Mouse (Mus musculus) adrenal gland, adult 2 months (tissue): ENCODE measurements around the gene Olfr955. TPM values are rescaled to one million over a fixed set of nuclear protein-coding genes. Genes with fewer than 3 reads are reported as not detected.
A peak's percentile ranks its signal among the peaks of the same experiment; 100 is the strongest.

Source experiments
- DNase-seq: peaks from one replicate; pipeline ENCODE4 v3.0.0; 2021
- long read RNA-seq: library from polyadenylated mRNA; stranded (forward); transcript quantifications from one replicate; pipeline ENCODE4 v2.0.0, GENCODE M21; 2021
- polyA plus RNA-seq: library from polyadenylated mRNA; depleted of rRNA; stranded (reverse); fragments of >200 nt; gene quantifications from 2 replicates; pipeline ENCODE4 v1.2.3, GENCODE M21; 2012; rRNA removed
- total RNA-seq, 2 experiments: library from RNA; stranded (reverse); gene quantifications; 2 replicates each; pipeline ENCODE4 v1.2.3; 2021

Olfr955 gene
- not detected for total RNA-seq
- polyA plus RNA-seq = not detected in 2 replicates
- long read RNA-seq = 0 reads

DNA sequence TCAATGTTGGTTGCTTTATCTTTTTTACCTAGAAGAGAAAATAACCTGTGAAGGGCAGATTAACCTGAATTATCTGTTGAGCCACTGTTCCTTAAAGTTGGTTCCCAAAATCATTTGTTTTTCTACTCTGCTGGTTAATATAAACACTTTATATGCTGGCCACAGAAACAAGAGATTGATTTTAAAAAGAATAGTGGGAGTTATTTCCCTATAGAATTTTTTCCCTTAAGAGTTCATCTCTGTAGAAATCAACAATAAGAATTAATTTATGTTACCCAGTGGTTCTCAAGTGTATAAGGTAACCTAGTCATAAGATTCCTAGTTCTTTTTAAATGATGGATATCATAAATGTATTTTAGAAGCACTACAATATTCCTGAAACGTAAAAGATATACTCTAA is at the start of gene Olfr955:
Olfr955 (minus strand) TSS at position 101 of the 400 bp plus-strand sequence.
- no peak for DNase-seq

DNA sequence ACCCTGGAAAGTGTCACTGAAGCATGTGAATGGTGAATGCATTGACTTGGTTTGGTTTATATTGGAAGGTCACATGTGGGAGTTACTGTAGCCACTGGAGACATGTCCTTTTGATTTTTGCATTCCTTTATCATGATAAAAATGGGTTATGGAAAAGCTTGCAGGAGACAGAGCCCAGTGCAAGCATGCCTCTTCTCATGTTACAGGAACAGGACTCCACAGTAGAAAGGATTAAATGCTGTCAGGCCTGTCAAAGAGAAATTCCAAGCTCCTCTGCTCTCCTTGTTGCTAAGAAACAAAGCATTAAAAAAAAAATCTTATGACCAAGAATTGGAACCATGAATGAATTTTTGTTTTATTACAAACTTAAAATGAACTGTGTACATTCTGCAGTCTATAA is 46.9 kb upstream of the Olfr955 start:
- DNase-seq = no peak

DNA sequence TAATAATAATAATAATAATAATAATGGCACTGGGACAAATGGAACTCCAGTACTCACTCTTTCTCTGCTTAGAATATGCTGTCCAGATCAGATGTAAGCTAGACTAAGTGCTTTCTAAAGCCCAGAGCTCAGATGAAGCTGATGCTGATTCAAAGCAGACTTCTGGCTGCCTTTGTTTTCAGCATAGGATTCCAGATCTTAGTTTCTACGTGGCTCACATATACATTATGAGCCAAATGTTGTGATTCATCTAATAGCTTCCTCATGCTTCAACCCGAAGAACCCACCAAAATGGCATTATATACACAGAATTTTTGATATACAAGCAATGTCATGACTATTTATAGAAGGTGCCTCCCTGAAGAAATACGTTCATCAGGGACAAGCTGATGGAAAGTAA is 43.8 kb upstream of the Olfr955 start, which contains the start of gene Olfr957:
Olfr957 (minus strand) TSS at position 279 of the 400 bp plus-strand sequence.
- DNase-seq = no peak

DNA sequence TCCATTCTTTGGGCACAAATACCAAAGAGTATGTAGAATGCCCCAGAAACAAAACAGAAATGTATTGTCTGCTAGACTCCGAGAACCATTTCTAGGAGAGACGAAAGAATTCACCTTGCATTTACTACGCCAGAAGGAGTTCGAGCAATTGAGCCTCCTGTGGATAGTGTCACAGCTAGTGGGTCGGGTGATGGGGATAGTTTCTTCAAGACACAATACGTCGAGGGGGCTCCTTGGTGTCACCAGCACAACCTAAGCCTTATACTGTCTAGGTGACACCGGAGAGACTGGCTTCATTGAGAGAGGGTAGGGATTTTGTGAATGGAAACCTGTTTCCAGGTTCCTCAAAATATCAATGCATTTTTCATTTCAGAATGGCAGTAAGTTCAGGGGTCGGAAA is 37.7 kb upstream of the Olfr955 start:
- no peak for DNase-seq

DNA sequence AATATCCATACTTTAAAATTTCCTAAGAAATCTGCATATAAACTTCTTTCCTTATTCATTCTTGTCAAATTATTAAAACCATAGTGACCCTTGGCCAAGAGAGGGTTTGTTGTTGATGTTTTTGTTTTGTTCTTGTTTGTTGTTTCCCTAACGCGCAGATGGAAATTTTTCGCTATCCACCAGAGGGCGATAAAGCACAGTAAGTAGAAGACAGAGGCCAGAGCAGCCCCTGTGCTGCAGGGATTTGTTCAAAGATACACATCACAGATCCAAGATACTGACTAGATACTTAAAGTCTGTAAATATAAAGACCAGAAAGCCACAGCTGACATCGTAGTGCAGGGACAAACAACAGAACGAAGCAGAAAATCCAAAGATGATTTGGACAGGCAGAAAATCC is 37.3 kb upstream of the Olfr955 start:
- DNase-seq = peak; percentile 28

DNA sequence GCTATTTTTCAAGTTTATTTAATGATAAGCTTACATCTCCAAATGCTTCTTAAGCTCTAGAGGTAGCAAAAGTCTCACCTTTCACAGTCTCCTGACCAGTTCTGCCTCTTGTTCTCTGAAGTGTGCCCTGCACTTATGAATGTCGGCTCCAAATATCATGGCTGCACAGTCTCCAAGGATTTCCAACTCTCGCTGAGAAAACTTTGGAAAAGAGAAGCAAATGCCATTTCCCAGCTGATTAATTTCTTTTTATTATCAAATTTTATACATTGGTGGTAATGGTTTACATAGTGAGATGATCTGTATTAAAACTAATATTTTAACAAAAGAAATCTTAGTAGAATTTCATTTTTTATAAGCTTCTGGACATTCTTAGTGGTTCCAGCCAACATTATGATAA is 22.2 kb upstream of the Olfr955 start, which contains the start of gene Olfr44:
Olfr44 (minus strand) TSS at position 101 of the 400 bp plus-strand sequence.
- DNase-seq = no peak

DNA sequence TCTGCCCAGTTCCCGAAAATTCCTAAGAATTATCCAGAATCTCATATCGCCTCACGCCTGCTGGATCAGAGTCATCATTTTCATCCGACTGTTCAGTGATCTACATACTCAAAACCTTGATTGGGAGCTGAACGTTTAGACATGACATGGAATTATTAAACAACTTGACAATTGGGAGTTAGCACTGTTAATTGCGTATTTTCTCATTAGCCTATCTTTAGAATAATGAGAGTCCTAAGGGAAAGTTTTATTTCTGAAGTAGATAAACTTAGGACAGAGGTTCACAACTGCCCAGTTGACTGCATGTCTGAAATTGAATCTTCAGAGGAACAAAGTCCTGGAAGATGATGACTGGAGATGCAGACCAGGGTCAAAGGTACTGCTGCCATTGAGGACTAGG is 15.3 kb downstream of the Olfr955 start, which contains the start of gene Olfr954:
Olfr954 (plus strand) TSS at position 301 of the 400 bp plus-strand sequence.
- no peak for DNase-seq

DNA sequence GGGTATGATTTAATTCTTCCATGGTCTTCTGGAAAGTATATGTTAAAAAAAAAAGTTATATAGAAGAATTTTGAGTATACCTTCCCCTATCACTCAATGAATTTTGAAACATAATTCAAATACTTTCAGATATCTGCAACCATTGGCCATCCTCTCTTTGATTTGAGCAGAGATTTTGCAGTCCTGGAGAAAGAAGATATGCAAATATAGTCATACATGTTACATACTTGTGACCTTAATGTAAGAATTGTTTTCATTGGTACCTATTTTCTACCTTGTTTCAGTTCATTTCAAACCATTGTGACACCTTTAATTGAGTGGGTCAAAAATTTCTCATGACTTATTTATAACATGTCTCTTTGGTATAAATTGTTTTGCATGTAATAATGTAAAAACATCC is 44.7 kb downstream of the Olfr955 start, which contains the start of gene Olfr952:
Olfr952 (minus strand) TSS at position 101 of the 400 bp plus-strand sequence.
- DNase-seq = no peak

Other genes starting within 250 kb of the Olfr955 start
- not detected for gene Olfr1537, start 221.9 kb downstream of the Olfr955 start, total RNA-seq
- gene Olfr1537, start 221.9 kb downstream of the Olfr955 start, polyA plus RNA-seq = not detected in 2 replicates
- gene Olfr945, start 195.1 kb downstream of the Olfr955 start, total RNA-seq = not detected
- not detected in 2 replicates for gene Olfr945, start 195.1 kb downstream of the Olfr955 start, polyA plus RNA-seq
- not detected for gene Olfr948, start 145.9 kb downstream of the Olfr955 start, total RNA-seq
- not detected in 2 replicates for gene Olfr948, start 145.9 kb downstream of the Olfr955 start, polyA plus RNA-seq
- not detected for gene Olfr951, start 84.5 kb downstream of the Olfr955 start, total RNA-seq
- not detected in 2 replicates for gene Olfr951, start 84.5 kb downstream of the Olfr955 start, polyA plus RNA-seq
- not detected for gene Olfr952, start 44.8 kb downstream of the Olfr955 start, total RNA-seq
- not detected in 2 replicates for gene Olfr952, start 44.8 kb downstream of the Olfr955 start, polyA plus RNA-seq
- not detected for gene Olfr954, start 15.2 kb downstream of the Olfr955 start, total RNA-seq
- not detected in 2 replicates for gene Olfr954, start 15.2 kb downstream of the Olfr955 start, polyA plus RNA-seq
- gene Olfr44, start 22.1 kb upstream of the Olfr955 start, total RNA-seq = not detected
- not detected in 2 replicates for gene Olfr44, start 22.1 kb upstream of the Olfr955 start, polyA plus RNA-seq
- gene Olfr957, start 43.9 kb upstream of the Olfr955 start, total RNA-seq = not detected
- not detected in 2 replicates for gene Olfr957, start 43.9 kb upstream of the Olfr955 start, polyA plus RNA-seq
- not detected for gene Olfr958, start 82.1 kb upstream of the Olfr955 start, total RNA-seq
- not detected in 2 replicates for gene Olfr958, start 82.1 kb upstream of the Olfr955 start, polyA plus RNA-seq
- gene Olfr959, start 103.6 kb upstream of the Olfr955 start, total RNA-seq = not detected
- gene Olfr959, start 103.6 kb upstream of the Olfr955 start, polyA plus RNA-seq = not detected in 2 replicates
- 10 to 100 TPM in 1 of 2 experiments, 1 to 10 TPM in 1; 9.0 to 12.1 TPM for gene AW551984, start 132.5 kb upstream of the Olfr955 start, total RNA-seq
- gene AW551984, start 132.5 kb upstream of the Olfr955 start, polyA plus RNA-seq = 9.0 and 15.0 TPM in 2 replicates
- not detected for gene Olfr148, start 138.7 kb upstream of the Olfr955 start, total RNA-seq
- not detected in 2 replicates for gene Olfr148, start 138.7 kb upstream of the Olfr955 start, polyA plus RNA-seq
- gene Olfr960, start 149.4 kb upstream of the Olfr955 start, total RNA-seq = not detected
- gene Olfr960, start 149.4 kb upstream of the Olfr955 start, polyA plus RNA-seq = not detected in 2 replicates
- gene Olfr961, start 173.1 kb upstream of the Olfr955 start, total RNA-seq = not detected
- not detected in 2 replicates for gene Olfr961, start 173.1 kb upstream of the Olfr955 start, polyA plus RNA-seq
- gene Olfr963, start 195.3 kb upstream of the Olfr955 start, total RNA-seq = not detected
- gene Olfr963, start 195.3 kb upstream of the Olfr955 start, polyA plus RNA-seq = not detected in 2 replicates
- gene Olfr149, start 235.2 kb upstream of the Olfr955 start, total RNA-seq = not detected
- gene Olfr149, start 235.2 kb upstream of the Olfr955 start, polyA plus RNA-seq = not detected in 2 replicates
- not detected for gene Olfr965, start 239.4 kb upstream of the Olfr955 start, total RNA-seq
- not detected in 2 replicates for gene Olfr965, start 239.4 kb upstream of the Olfr955 start, polyA plus RNA-seq